Mouse (Mus musculus): ENCODE measurements around the gene Pclo.

DNA sequence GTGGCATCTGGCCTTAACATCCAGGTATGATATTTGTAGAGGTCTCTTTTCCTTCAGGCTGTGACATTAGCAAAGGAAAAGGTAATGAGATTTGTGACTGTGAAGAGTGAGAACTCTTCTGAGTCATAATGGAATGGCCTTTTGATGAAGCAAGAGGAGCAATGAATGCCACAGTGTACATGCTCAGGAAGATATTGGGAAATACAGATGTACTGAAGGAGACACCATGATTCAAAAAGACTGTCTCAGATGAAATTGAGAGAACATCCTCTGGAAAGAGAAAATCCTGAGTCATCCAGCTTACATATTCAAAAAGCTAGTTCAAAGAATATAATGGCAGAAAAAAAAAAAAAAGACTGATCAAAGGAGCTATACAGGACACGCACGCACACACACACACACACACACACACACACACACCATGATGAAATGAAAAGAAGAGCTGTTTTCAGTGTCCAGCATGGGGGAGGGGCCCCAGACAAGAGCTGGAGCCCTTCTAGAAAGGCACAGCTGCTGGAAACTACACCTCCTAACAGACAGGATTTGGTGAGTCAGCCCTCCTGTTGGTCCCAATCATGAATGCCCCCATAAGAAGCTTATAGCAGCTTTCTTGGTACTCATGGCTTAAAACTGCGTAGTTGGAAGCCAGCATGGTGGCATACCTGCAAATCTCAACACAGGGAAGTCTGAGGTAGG lies 318.6 kb downstream of the Pclo start:
- no peak for TF ChIP-seq POLR2A (IDR thresholded peaks at IDR 0.05; ENCODE audit: borderline replicate concordance, control insufficient read depth, low read depth, low read length)
- no peak for TF ChIP-seq CTCF (IDR thresholded peaks at IDR 0.05; ENCODE audit: control insufficient read depth, insufficient read depth, low read length)

All from bone marrow, adult 2 months (tissue).